Mouse (Mus musculus) heart, postnatal 0 days (tissue): ENCODE measurements at regions not wholly inside any gene's neighbourhood (a gene's known extent, or its start where the extent isn't known, plus 50 kb on each side); places are given as distances from the start of the nearest gene placed in this dataset.

Experiments used
- ATAC-seq: fragments of 200-750 bp; cut with Nextera tagmentation; 2 replicates; pipeline ENCODE4 v1.8.0; 2017; ENCODE audit warnings: low read depth, moderate number of reproducible peaks, moderate library complexity; ENCODE audit not compliant: insufficient read depth
- DNase-seq: peaks from one replicate; pipeline ENCODE4 v3.0.0-alpha.2; 2016; ENCODE audit warnings: low spot score
- H3K27ac ChIP-seq: fragments of 300-500 bp; sonication (generic); 2 replicates; pipeline ENCODE4 v1.5.1; 2014; ENCODE audit warnings: low read depth, mild to moderate bottlenecking
- H3K27me3 ChIP-seq: fragments of 300-500 bp; sonication (generic); 2 replicates; pipeline ENCODE4 v1.6.1; 2014; ENCODE audit warnings: low read length, mixed read lengths; ENCODE audit not compliant: control insufficient read depth, insufficient read depth
- H3K36me3 ChIP-seq: fragments of 300-500 bp; sonication (generic); replicated peaks from 2 replicates; pipeline ENCODE4 v1.6.1; 2014; ENCODE audit warnings: low read length, mixed read lengths; ENCODE audit not compliant: control insufficient read depth, insufficient read depth
- H3K4me1 ChIP-seq: fragments of 300-500 bp; sonication (generic); 2 replicates; pipeline ENCODE4 v1.6.1; 2014; ENCODE audit warnings: antibody characterized with exemption; ENCODE audit not compliant: control insufficient read depth, insufficient read depth
- H3K4me2 ChIP-seq: fragments of 300-500 bp; sonication (generic); 2 replicates; pipeline ENCODE4 v1.6.1; 2014; ENCODE audit warnings: low read depth, mild to moderate bottlenecking, low read length, moderate library complexity
- H3K4me3 ChIP-seq: fragments of 300-500 bp; sonication (generic); 2 replicates; pipeline ENCODE4 v1.5.1; 2014; ENCODE audit warnings: low read depth, low read length
- H3K9ac ChIP-seq: fragments of 300-500 bp; sonication (generic); replicated peaks from 2 replicates; pipeline ENCODE4 v1.6.1; 2014; ENCODE audit warnings: low read depth, low read length, mixed read lengths
- H3K9me3 ChIP-seq: fragments of 300-500 bp; sonication (generic); replicated peaks from 2 replicates; pipeline ENCODE4 v1.6.1; 2016; ENCODE audit warnings: low read length; ENCODE audit not compliant: control insufficient read depth
- CTCF ChIP-seq: IDR thresholded peaks from 2 replicates; pipeline ENCODE4 v1.5.1; 2016; ENCODE audit warnings: antibody characterized with exemption, control low read depth, low read depth
- EP300 ChIP-seq: IDR thresholded peaks from 2 replicates; pipeline ENCODE4 v1.6.1; 2016; ENCODE audit warnings: antibody characterized with exemption, low read depth
- WGBS: fragments of 180-500 bp; shearing (Covaris S2); extraction: QIAGEN DNeasy Blood & Tissue Kit; methylation state at CpG from one replicate; pipeline ENCODE4 v1.1.7; 2014; 5-methylcytosine and 5-hydroxymethylcytosine counted together

DNA sequence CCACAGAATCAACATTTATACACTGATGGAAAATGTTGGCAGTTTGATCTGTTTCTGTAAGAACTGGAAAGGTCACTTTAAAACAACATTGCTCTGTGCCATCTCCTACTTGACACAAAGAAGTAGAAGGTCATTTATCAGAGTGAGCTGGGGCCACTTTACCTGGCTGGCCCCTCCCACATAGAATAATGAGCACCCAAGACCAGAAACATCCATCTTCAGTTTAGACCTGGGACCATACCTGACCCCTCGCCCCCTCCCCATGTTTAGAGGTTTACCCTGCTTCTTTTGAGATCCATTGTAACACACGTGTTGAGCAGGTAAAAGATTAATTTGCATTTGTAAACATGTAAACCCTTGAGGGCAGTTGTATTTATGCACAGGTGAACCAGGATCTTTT is 366.8 kb upstream of the Adgrl2 start:
- ATAC-seq = no peak
- H3K27me3 ChIP-seq = no peaks in the 10 kb centered on the region
- no peak overlapping the region for H3K4me2 ChIP-seq
- no peaks in the 10 kb centered on the region for H3K36me3 ChIP-seq
- no peaks in the 10 kb centered on the region for H3K9me3 ChIP-seq
- H3K4me3 ChIP-seq = no peak overlapping the region
- DNase-seq = no peak
- no peak for TF ChIP-seq EP300
- TF ChIP-seq CTCF = no peak
- 69% methylated on average over 2 of the region's 2 CpGs for WGBS
- H3K4me1 ChIP-seq = peaks cover 28% of the 10 kb centered on the region
- no peak overlapping the region for H3K27ac ChIP-seq
- H3K9ac ChIP-seq = no peak overlapping the region

DNA sequence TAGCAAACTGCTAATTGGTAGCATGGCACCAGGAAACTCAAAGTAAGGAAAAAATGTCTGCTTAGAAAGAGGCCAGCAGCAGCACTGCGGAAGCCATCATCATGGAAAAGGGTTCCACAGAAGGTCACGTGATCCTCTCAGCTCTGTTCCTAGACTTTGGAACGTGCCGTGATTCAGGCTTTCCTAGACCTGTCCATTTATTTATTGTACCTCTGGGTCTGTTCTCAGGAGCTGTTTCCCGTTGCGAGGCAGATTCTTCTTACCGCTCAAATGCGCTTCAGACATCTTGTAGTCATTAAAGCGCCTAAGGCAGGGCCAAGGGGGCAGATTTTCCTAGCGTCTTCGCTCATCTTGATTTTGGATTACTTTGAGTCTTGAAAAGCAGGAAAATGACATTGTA is 365.0 kb upstream of the Adgrl2 start:
- TF ChIP-seq CTCF = no peak
- no peak for TF ChIP-seq EP300
- Histone ChIP-seq H3K27ac (peak overlapping the region; percentile 78), H3K4me1 (peaks cover 28% of the 10 kb centered on the region), H3K4me2 (no peak overlapping the region), H3K27me3 (no peaks in the 10 kb centered on the region), H3K36me3 (no peaks in the 10 kb centered on the region), H3K9me3 (no peaks in the 10 kb centered on the region), H3K4me3 (no peak overlapping the region), H3K9ac (no peak overlapping the region)
- DNase-seq (no peak), ATAC-seq (no peak)
- WGBS = 95% methylated on average over 11 of the region's 11 CpGs

GRCm38 (mm10) chr3:149353958-149354357 is 363.6 kb upstream of the Adgrl2 start:
- no peaks in the 10 kb centered on the region for H3K27me3 ChIP-seq
- ATAC-seq = peak; percentile 88
- H3K9ac ChIP-seq = no peak overlapping the region
- TF ChIP-seq EP300 (0 out of 2 replicates have a peak, but pooled peaks have one; percentile 23), CTCF (no peak)
- WGBS = 31% methylated on average over 5 of the region's 5 CpGs
- H3K27ac ChIP-seq = peak overlapping the region; percentile 94
- no peak overlapping the region for H3K4me2 ChIP-seq
- H3K4me3 ChIP-seq = no peak overlapping the region
- peak; percentile 89 for DNase-seq
- H3K9me3 ChIP-seq = no peaks in the 10 kb centered on the region
- H3K4me1 ChIP-seq = peaks cover 28% of the 10 kb centered on the region
- H3K36me3 ChIP-seq = no peaks in the 10 kb centered on the region

GRCm38 (mm10) chr3:149352546-149352945 is 362.2 kb upstream of the Adgrl2 start:
- peaks cover 30% of the 10 kb centered on the region for H3K4me1 ChIP-seq
- H3K9ac ChIP-seq = no peak overlapping the region
- ATAC-seq (no peak), DNase-seq (no peak)
- TF ChIP-seq CTCF (no peak), EP300 (no peak)
- no peaks in the 10 kb centered on the region for H3K36me3 ChIP-seq
- 42% methylated on average over 6 of the region's 6 CpGs for WGBS
- no peak overlapping the region for H3K4me2 ChIP-seq
- peak overlapping the region; percentile 94; the same call in 1 of the 2 replicates for H3K27ac ChIP-seq
- H3K27me3 ChIP-seq = no peaks in the 10 kb centered on the region
- no peak overlapping the region for H3K4me3 ChIP-seq
- no peaks in the 10 kb centered on the region for H3K9me3 ChIP-seq

- no peak overlapping the region for H3K4me3 ChIP-seq
- no peak for ATAC-seq
- no peaks in the 10 kb centered on the region for H3K36me3 ChIP-seq
- H3K4me1 ChIP-seq = peaks cover 21% of the 10 kb centered on the region
- no peak overlapping the region for H3K27ac ChIP-seq
- H3K9ac ChIP-seq = no peak overlapping the region
- H3K27me3 ChIP-seq = no peaks in the 10 kb centered on the region
- H3K4me2 ChIP-seq = no peak overlapping the region
- 61% methylated on average over 6 of the region's 6 CpGs for WGBS
- DNase-seq = no peak
- H3K9me3 ChIP-seq = no peaks in the 10 kb centered on the region
- no peak for TF ChIP-seq EP300
Observed at GRCm38 (mm10) chr3:149349731-149350130, 359.4 kb upstream of the Adgrl2 start.

- TF ChIP-seq CTCF = peak; percentile 84
- peak; percentile 77 for TF ChIP-seq EP300
- Histone ChIP-seq H3K9ac (no peak overlapping the region), H3K4me1 (peaks cover 24% of the 10 kb centered on the region), H3K4me3 (no peak overlapping the region), H3K36me3 (no peaks in the 10 kb centered on the region), H3K9me3 (no peaks in the 10 kb centered on the region), H3K4me2 (no peak overlapping the region), H3K27ac (peak overlapping the region; percentile 73), H3K27me3 (no peaks in the 10 kb centered on the region)
- DNase-seq (peak; percentile 79), ATAC-seq (peak; percentile 74)
- 31% methylated on average over 9 of the region's 9 CpGs for WGBS
Observed at GRCm38 (mm10) chr3:149349211-149349697, 358.9 kb upstream of the Adgrl2 start.
